Mouse (Mus musculus): ENCODE data around the gene Gm4869. TPM values are rescaled to one million over a fixed set of nuclear protein-coding genes. Genes with fewer than 3 reads are reported as not detected.

The Gm4869 gene
- total RNA-seq, 2 experiments from 2014 or later = 0.16 TPM; not detected in 1

DNA sequence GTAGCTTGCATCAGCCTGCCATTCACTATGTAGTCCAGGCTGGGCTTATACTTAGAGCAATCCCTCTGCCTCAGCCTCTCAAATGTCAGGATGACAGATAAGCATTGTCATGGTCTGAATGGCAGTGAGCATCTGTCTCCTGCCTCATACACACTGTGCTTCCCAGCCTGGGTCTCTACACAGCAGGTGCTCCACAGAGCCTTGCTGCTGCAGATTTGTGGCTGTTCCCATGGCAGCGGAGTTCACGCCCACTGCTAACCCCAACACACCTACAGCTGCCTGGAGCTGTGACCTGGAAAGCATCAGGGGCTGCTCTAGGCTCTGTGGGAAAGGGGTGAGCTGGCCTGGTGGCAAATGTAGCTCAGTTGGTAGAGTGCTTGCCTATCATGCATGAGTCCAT lies 19.5 kb downstream of the Gm4869 start:
- DNase-seq = no peak

DNA sequence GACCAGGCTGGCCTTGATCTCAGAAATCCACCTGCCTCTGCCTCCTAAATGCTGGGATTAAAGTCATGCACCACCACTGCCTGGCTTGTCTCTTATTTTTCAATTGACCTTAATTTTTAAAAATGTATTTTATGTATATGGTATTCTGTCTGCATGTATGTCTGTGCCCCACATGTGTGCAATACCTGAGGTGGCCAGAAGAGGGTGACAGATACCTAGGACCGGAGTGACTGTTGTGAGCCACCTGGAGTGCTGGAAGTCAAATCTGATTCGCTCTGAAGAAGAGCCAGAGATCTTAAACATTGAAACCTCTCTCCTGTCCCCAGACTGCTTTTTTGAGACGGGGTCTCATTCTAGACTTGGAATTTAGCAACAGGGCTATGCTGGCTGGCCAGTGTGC lies 26.9 kb downstream of the Gm4869 start:
- no peak for DNase-seq

DNA sequence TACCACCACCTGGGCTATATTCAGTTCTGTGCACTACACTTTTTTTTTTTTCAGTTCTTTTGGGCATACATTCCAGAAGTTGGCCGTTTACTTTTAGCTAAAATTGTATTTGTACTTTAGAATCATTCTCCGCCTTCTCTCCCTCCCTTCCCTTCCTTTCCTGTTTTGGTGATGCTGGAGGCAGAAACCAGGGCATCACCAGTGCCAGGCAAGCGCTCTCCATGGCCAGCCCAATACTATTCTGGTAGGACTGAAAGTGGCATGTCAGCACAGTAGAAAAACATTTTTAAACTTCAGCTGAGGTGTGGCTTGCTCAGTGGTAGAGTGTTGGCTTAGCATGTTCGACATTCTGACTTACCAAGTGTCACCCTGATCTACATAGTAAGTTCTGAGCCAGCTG lies 36.0 kb downstream of the Gm4869 start:
- DNase-seq = no peak

DNA sequence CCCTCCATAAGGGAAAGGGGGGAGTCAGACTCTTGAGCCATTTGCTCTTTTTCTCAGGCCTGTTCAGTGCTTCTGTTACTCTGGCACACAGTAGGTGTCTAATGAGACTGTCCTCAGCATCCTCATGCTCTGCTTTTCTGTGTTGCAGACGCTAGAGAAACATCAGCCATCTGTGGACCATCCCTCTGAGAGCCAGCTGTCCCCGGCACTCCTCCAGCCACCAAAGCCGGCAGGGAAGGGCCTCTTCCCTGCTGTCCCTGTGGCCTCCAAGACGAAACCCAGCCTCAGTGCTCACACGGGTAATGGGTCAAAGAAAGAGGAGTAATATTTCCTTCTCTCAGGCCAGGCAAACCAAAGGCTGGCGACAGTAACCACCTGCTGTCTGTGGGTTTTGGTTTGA lies 45.7 kb downstream of the Gm4869 start:
- no peak for DNase-seq

DNA sequence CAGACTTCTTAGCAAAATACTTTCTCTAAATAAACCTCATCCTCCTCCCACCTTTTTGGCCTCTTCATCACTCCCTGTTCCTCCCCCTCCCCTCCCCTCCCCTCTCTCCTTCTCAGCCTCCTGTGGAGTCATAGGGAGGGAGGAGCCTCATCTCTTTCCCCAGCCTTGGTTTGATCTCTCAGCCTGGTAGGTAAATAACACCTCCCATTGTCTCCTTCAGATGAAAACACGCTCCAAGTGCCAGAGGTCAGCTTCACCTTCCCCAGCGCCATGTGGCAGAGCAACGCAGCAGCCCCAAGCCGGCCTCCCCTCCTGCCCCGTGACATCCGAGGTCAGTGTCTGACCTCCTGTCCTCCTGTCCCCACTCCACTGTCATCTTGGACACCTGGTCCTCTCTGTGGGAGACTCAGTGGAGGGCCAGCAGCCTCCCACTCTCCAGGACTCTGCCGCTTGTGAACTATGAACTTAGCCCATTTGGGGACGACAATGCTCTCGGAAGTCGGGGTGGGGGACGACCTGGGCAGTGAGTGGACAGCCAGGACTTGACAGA lies 47.3 kb downstream of the Gm4869 start:
- no peak for DNase-seq

DNA sequence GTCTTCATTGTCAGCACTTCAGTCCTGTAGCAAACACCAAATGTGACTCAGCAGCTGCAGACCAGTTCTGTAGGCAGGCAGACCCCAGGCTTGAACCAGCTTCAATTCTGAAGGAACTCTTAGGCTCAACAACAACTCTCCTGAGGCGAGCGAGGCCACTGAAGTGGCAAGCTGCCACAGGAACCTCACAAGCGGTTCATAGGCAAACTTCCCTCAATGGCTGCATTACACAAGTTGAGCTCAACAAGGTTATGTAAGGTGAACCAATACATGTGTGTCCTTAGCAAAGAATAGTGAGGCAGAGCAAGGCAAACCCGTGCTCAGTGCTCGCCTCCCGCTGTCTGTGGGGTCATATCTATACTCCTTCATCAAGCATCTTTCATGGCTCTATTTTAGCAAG lies 52.7 kb downstream of the Gm4869 start:
- no peak for DNase-seq

DNA sequence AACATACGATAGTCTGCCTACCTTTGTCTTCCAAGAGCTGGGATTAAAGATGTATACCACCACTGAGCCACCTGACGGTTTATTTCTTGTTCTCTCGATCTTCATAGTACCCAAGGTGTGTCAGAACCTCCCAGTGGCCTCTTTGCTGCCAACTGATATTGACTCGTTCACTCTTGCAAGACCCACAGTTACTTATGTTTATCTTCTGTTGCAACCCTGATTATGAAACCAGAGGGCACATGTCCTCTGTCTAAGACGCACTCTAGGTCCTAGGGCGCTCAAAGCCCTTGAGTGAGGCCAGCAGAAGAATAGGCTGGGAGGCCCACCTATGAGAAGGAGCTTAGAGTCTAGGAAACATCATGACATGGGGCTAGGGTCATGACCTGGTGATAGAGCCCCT lies 55.3 kb downstream of the Gm4869 start:
- no peak for DNase-seq

DNA sequence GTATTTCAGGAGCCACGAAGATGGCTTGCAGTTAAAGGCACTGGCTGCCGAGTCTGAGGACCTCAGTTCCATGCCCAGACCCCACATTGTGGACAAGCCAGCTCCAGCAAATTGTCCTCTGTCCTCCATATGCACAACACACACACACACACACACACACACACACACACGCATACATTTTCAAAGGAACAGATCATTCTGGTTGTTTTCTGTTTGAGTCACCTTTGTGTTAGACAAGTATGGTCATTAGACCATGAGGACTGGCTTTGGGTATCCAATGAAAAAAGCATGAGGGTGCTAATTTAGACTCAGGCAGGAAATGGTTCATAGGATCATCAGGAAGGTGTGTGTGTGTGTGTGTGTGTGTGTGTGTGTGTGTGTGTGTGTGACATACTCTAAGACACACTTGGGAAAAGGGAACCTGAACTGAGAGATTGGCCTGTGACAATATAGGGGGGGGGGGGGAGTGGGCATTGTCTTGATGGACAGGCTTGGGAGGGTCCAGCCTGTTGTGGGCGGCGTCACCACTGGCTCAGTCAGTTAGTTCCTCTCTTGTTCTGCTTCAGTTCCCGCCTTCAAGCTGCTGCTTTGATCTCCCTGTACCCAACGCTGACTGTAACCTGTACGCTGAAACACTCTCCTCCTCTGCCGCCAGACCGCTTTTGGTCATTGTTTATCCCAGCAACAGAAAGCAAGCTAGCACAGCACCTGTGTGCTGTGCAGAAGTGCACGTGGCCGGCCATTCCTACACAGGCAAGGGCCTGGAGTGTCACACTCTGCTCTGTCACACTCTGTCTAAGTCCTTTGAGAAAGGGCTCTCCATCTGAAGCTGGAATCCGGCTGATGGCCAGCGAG lies 56.8 kb downstream of the Gm4869 start:
- no peak for DNase-seq

DNA sequence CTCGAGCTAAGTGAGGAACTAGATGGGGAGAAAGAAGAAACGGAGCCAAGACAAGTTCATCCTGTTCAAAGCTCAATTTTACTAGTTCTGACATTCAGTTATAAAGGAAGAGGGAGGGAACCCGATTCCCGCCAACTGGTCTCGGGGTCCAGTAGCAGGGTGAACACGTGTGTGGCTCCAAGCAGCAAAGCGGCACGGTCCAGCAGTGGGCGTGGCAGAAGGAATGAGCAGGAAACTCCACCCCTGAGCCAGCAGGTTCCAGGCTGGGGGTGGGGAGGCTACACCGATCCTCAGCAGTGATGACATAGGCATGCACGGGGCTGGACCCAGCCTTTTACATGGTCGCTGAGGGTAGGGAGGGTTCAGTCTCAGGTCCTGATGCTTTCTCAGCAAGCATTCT lies 57.5 kb downstream of the Gm4869 start:
- peak; percentile 74 to 82 for DNase-seq

DNA sequence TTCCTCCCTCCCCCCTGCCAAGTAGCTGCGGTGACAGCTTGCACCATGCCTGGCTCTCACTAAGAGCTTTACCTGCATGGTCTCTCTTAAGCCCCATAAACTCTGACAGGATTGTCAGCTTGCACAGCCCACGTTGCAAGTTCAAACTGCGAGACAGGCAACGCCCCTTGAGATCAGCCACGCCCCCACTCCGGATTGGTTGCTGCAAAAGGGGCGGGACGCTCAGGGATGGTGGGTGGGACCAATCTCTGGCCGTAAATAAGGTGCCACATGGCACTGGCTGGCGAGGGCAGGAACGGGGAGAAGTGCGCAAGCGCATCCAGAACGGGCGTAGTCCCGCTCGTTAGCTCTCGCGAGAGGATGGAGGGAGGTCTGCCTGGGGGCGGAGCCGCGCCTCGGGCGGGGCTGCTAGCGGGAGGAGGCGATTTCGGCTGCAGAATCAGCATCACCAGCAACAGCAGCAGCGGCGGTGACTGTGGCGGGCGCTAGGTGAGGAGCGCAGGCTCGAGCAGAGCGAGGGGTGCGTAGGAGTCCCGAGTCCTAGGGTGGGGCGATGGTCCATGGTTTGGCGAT lies 59.8 kb downstream of the Gm4869 start, which contains the start of gene Chst12:
Gene Chst12, plus strand, starts transcription at position 343 of the 573 bp plus-strand sequence.
- peak; percentile 99 for DNase-seq

DNA sequence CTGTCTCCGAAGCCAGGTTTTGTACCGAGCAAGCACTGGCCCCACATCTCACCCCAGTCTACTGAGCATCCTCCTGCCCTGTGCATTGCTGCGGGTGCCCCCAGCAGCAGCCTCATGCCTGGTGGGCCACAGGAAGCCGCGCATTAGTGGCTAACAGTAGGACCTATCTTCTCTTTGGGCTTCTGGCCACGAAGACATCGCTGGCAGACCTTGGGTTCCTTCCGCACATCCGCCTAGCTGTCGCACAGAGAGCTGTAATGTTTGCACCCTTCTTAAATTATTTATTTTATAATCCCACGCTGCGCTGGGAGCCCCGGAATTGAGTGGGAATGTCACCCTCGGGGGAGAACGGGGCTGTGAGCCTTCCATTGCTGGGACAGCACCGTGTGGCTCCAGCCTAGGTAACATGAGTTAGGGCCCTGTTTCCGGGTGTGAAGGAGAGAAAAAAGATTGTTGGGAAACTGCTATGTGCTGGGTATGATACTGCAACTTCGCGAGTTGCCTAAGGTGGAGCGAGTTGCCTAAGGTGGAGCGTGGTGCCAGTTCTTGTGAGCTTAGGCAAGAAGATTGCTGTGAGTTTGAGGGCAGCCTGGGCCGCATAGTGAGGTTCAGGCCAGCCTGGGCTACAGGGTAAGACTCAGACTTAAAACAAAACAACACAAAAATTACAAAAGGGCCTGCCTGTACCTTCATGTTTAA lies 60.8 kb downstream of the Gm4869 start:
- no peak for DNase-seq

DNA sequence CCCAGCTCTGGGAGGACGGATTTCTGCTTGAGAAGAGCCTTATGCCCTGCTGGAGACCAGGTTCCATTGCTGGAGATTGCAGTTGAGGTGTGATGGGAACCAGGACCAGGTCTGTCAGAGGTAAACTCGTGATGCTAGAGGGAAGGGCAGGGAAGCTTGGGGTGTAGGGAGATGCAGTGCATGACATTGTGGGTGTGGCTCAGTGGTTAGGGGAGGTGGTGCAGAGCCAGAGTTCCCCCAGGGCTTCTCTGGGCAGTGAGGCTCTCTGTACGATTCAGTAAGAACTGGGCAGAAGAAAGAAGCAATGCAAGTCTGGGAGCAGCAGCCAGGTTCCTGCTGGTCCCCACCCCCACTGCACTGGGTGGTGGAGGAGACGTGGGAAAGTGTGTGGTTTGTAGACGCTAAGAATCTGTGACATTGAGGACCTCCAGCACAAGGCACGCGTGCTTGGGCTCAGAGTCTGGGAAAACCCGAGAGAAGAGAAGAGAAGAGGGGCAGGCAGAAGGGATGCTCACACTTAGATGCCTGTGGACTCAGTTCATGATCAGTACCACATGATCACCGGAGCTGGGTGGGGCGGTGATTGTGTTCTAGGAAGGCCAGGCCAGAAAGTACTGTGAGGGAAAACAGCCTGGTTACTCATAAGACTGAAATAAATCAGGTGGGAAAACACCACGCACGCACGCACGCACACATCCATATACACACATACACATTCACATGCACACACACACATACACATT lies 62.2 kb downstream of the Gm4869 start:
- no peak for DNase-seq

DNA sequence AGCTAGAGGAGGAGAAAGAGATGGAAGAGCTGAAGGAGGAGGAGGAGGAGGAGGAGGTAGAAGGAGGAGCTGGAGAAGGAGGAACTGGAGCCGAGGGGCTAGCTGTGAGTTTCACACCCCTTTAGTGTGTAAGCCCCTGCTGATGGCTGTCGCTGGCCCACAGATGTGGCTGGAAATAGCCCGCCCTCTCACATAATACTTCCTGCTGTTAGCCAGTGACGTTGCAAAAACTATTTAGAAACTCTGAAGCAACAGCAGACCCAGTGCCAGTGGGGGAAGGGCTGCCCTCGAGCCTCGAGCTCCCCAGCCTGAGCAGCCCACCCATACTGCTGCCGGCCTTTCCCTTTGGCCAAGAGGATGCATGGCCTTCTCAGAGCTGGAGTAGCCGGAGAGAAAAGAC lies 63.2 kb downstream of the Gm4869 start:
- DNase-seq = peak in 1 of 2 experiments; percentile 53

DNA sequence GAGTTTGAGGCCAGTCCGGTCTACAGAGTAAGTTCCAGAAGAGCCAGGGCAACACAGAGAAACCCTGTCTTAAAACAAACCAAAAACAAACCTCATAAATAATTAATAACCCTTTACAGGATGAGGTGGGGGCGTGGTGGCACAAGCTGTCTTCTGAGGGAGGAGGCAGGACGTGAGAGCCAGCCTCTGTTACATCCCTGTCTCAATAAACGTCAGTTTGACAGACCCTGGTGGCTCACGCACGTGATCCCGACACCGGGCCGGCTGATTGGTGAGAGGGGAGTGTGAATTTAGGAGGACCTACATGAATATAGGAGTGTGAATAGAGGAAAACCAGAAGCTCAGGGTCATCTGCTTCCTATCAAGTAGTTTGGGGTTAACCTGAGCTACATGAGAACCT lies 63.8 kb downstream of the Gm4869 start:
- DNase-seq = no peak

DNA sequence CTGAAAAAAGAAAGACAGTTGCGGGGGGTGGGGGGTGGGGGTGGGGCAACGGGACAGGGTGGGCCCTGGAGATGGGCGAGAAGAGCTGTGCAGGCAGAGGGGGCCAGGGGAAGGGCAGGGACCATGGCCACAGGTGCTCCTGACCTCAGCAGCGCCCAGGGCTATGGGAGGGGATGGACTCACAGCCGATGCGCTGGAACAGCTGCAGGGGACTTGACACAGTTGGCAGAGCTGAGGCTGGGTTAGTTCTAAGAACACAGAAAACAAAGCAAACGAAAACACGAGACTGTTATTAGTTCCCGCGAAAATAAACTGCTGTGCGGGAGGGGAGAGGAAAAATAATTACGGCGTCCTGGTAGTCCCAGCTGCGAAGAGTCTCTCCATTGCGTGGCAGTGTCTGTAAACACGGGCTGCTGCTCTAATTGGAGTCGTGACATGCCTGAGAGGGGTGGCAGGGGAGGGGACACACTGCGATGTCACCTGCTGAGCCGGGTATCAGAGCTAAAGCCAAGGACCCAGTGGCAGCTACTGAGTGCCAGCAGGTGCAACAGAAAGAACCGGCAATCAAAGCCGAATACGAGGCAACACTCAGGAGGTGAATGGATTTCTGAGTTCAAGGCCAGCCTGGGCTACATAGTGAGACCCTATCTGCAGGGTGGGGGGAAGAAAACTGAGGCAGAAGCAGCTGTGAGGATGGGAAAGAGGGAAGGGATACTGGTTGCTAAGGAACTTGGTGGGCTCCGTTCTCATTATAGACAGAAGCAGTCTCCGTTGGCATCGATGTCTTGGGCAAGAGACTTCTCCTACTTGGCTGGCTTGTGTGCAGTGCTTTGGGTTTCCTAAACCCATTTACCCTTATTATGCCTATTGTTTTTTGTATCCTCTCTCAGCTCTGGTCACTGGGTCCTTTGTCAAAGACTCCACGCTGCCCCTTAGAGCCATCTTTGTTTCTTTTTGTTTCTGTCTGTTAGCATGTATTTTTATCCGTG lies 64.9 kb downstream of the Gm4869 start:
- DNase-seq = no peak

DNA sequence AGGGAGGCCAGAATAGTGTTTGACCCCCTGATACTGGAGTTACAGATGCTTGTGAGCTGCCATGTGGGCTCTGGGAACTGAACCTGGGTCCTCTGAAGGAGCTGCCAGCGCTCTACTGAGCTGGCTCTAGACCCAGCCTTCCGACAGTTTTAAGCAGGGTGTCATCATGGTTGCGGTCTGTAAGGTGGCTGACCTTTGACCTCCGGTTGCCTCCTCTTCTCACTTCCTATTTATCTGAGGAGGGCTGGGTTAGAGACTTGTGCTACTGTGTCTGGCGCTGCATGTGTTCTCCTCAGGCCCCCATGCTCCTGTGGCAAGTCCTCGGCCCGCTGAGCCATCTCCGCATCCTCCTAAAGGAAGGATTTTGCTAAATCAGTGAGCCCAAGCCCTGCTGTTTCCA lies 68.5 kb downstream of the Gm4869 start:
- DNase-seq = no peak

DNA sequence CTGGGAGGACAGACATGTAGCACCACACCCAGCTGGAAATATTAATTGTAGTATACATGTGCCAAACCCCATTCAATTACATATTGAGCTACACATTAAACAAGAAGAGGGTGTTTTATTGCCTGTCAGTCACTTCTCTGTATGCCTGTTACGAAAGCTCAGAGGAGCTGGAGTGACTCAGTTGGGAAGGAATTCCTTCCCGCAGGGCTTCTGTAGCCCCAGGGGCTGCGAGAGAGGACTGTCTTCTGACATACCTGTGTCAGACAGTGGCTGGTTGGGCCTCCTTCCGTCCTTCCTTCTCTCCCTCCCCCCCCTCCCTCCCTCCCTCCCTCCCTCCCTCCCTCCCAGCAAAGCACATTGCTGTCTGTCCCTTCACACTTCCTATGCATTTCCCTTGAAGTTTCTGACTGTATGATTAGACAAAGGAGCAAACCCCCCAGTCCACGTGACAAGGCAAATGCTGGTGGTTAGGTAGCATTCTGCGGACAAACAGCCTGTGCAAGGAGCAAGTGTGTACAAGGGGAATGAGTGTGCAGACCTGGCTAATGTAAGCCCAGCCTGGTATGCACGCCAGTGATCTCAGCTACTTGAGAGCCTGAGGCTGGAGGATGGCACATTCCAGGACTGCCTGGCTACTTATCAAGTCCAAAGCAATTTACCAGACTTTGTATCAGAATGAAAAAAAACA lies 69.5 kb downstream of the Gm4869 start:
- no peak for DNase-seq

DNA sequence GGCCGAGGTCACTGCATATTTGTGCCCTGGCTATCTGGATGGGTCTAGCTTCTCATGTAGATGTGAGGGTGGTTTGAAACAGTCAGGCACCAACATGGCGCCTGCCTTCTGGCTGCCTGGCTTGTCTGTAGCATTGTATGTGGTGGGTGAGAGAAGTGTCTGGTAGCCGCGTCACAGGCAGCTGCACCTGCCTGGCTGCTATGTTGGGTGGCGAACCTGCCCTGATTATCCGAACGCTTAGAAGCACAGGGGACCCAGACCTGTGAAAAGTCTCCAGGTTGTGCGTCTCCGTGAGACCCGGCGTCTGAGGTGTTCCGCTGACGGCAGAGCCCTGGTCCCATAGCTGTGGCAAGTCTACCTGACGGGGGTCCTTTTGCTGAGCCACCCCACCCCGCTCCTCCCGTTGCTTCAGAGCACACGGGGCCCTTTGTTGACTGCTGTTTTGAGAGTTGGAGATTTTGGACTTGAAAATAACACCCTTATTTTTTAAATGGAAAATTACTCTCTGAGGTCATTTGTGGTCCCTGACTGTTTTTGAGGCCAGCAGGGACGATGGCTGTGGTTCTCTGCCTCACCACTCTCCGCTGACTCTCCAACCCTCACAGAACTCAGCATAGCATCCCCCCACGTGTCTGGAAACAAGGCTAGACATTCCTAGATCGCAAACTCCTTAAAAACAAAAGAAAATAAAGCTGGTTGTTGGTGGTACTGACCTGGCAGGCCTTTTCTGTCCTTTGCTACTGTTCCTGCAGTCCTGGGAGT lies 71.9 kb downstream of the Gm4869 start:
- DNase-seq = no peak

DNA sequence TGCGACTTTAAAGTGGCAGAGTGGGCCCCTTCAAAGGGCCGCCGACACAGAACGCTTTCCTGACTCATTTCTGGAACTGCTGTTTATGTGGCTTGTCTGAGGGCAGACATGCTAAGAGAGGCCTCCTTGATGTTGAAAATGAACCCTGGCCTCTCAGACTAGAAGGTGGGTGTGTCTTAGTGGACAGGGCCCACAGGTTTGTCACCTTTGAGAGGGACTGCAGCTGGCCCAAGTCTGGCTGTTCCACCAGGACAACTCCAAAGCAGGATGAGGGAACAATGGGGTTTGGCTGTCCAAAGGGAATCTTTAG lies 72.4 kb downstream of the Gm4869 start:
- DNase-seq = no peak

DNA sequence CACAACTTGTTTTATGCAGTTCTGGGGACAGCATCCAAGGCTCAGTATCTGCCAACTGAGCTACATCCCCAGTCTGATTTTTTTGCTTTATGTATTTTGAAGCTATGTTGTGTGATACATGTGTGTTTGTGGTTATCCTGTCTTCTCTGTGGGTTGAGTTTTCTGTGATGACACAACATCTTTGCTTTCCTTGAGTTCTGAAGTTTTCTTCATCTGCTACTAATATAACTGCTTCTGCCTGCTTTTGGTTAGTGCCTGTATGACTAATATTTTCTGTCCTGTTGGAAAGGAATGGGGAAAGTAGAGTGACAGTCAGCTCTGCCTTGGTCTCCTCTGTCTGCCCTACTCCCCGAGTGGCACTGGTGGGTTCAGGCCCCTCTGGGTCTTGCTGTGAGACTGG lies 75.8 kb downstream of the Gm4869 start:
- no peak for DNase-seq

All from adrenal gland, postnatal 36 days (tissue).